In the genomic region with DNA sequence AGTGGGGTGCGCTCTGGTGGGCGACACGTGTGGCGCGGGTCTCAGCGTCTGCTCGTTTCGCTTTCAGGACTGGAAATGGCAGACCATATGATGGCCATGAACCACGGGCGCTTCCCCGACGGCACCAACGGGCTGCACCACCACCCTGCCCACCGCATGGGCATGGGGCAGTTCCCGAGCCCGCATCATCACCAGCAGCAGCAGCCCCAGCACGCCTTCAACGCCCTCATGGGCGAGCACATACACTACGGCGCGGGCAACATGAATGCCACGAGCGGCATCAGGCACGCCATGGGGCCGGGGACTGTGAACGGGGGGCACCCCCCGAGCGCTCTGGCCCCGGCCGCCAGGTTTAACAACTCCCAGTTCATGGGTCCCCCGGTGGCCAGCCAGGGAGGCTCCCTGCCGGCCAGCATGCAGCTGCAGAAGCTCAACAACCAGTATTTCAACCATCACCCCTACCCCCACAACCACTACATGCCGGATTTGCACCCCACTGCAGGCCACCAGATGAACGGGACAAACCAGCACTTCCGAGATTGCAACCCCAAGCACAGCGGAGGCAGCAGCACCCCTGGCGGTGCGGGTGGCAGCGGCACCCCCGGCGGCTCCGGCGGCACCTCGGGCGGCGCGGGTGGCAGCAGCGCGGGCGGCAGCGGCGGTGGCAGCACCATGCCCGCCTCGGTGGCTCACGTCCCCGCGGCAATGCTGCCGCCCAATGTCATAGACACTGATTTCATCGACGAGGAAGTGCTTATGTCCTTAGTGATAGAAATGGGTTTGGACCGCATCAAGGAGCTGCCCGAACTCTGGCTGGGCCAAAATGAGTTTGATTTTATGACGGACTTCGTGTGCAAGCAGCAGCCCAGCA, we compare ENCODE assay signal across 8 mouse cellular contexts. TPM values are rescaled to one million over a fixed set of nuclear protein-coding genes. Genes with fewer than 3 reads are reported as not detected.
A peak's percentile ranks its signal among the peaks of the same experiment; 100 is the strongest.
DNase-seq lines count a peak whose midpoint lies in the region; ATAC-seq and TF ChIP-seq lines count a peak whose summit lies in the region.

No protein-coding gene starts in this region.

- intact Hi-C loops in left cerebral cortex, postnatal 25 days (cut with DNase I), result loop anchor here (2.0 to 10.0 kb wide), 10 partner anchors 161 to 1917 kb away; no protein-coding TSS in a partner anchor

- H3K27me3 ChIP-seq in Patski, result no peaks in the 10 kb centered on the region

- in situ Hi-C loops in Patski (cut with MboI; ENCODE audit: low pct_unique_long_range_greater_than_20kb), result loop anchor here (5.0 to 10.0 kb wide), 5 partner anchors 549 to 1219 kb away; no protein-coding TSS in a partner anchor

- POLR2A ChIA-PET in Patski (lab: Charles Lee), result interaction anchor here (0.5 to 3.2 kb wide), 4 partner anchors 10 to 227 kb away, joined by 3 to 11 read pairs (median 3); no protein-coding TSS in a partner anchor

- TF ChIP-seq CTCF in Patski (IDR thresholded peaks at IDR 0.05), result no peak

- CTCF ChIA-PET in Patski (lab: Charles Lee), result interaction anchor here (0.8 to 1.6 kb wide), 4 partner anchors 15 to 711 kb away, joined by 3 read pairs; no protein-coding TSS in a partner anchor

- DNase-seq in Patski (ENCODE audit: low read depth, low spot score), result peak; percentile 13
- peak; percentile 69 to 71 for DNase-seq in cerebellum, postnatal 14 days
- peak; percentile 74 for DNase-seq in gastrocnemius, postnatal 10 days
- DNase-seq in left cerebral cortex, postnatal 25 days (ENCODE audit: low spot score in 2 of 2), result peak; percentile 74
- DNase-seq in right cerebral cortex, postnatal 25 days, result peak; percentile 76
- DNase-seq in urinary bladder, postnatal 36 days (ENCODE audit: low spot score in 2 of 2), result peak; percentile 68 to 73

- no peak for ATAC-seq in Patski
- peak; percentile 26 for ATAC-seq in inflammation-experienced regulatory T-cells, adult 6 months
- ATAC-seq in megakaryocyte-erythroid progenitor cell, adult 5-6 weeks (replicated peaks; ENCODE audit: low FRiP score, low TSS enrichment, poor library complexity, severe bottlenecking), result peak; percentile 32

RNA-seq across cellular contexts. Expression of a gene that starts 1.1 kb away (rescaled TPM):
- polyA plus RNA-seq in Patski (2021), result 163 TPM
- 10 to 100 TPM; 31.6 to 35.8 TPM for total RNA-seq in gastrocnemius, postnatal 10 days (2021)
- 1 to 10 TPM; 5.5 to 8.0 (median 7.7) TPM for polyA plus RNA-seq in inflammation-experienced regulatory T-cells, adult 6 months (2017; shearing (Covaris generic))
- 10 to 100 TPM; 45.0 to 49.2 TPM for total RNA-seq in left cerebral cortex, postnatal 25 days (2021)
- 10.1 and 13.7 TPM in 2 replicates for total RNA-seq in megakaryocyte-erythroid progenitor cell, adult 5-6 weeks (2014; fragmentation: Nextera tagmentation)
- 10.1 and 36.8 TPM in 2 replicates for total RNA-seq in megakaryocyte-erythroid progenitor cell, adult 5-6 weeks (2017)

Comparison
In these comparisons a context has a peak if more than half of its experiments do, and no peak if none do; other contexts are left out.
1. DNase-seq: peak in every context shown above with its lines; median percentile 76 in right cerebral cortex, postnatal 25 days; 74 in gastrocnemius, postnatal 10 days; 74 in left cerebral cortex, postnatal 25 days; 70 in urinary bladder, postnatal 36 days; 70 in cerebellum, postnatal 14 days; 13 in Patski.